Mouse (Mus musculus) heart, adult 2 months (tissue): Measurements from ENCODE around the gene Jtb.

Source experiments
- CTCF ChIP-seq: fragments of 200-600 bp; IDR thresholded peaks from 2 replicates; pipeline ENCODE4 v1.8.1; 2022; ENCODE audit warnings: antibody characterized with exemption, mild to moderate bottlenecking, moderate library complexity
- EP300 ChIP-seq: fragments of 200-500 bp; IDR thresholded peaks from 2 replicates; pipeline ENCODE4 v1.6.1; 2011; ENCODE audit warnings: low read depth, low read length, control low read depth; ENCODE audit not compliant: insufficient read depth

GRCm38 (mm10) chr3:90215825-90216380, 15.5 kb upstream of the Jtb start:
- TF ChIP-seq CTCF = peak; percentile 55
- no peak for TF ChIP-seq EP300
